11 mouse cellular contexts compared by ENCODE assay signal in the genomic region with DNA sequence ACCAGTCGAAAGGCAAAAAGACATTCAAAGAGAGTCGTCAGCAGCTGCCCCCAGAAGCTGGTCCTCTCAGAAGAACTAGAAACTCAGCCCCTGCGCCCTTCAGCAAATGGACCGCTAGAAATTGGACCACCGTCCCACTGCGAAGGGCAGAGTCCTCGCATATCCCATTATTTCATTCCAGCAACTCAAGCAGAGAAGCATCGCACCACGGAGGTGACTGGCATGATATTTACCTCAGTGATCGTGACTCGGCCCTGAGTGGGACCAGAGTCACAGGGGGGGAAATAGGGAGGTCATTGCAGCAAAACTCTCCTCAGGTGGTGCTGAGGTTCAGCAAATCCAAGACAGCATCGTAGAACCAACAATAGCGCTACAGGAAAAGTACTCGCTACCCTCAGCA.
"Had no signal": no experiment of that assay in that cellular context is flagged by ENCODE, and none has a peak within 500 bp of the region (broad histone marks: within the 10 kb centered on the region; RNA-seq: fewer than 3 reads in every experiment).

No protein-coding gene starts in this region.

- H3K4me3 ChIP-seq: liver, embryonic 13.5 days; liver, embryonic 15.5 days; lung, embryonic 15.5 days; megakaryocyte, embryonic 14.5 days; midbrain, embryonic 12.5 days; neural tube, embryonic 12.5 days had no signal

- H3K9me3 ChIP-seq: liver, embryonic 13.5 days; liver, embryonic 15.5 days; lung, embryonic 15.5 days; megakaryocyte, embryonic 14.5 days; midbrain, embryonic 12.5 days; neural tube, embryonic 12.5 days had no signal

- H3K27ac ChIP-seq: liver, embryonic 13.5 days; liver, embryonic 15.5 days; lung, embryonic 15.5 days; macrophage; midbrain, embryonic 12.5 days; neural tube, embryonic 12.5 days had no signal

- H3K27me3 ChIP-seq: liver, embryonic 13.5 days; liver, embryonic 15.5 days; lung, embryonic 15.5 days; midbrain, embryonic 12.5 days; neural tube, embryonic 12.5 days had no signal

- ATAC-seq: liver, postnatal 0 days; lung, postnatal 0 days had no signal

- H3K4me2 ChIP-seq: liver, embryonic 13.5 days; liver, embryonic 15.5 days; lung, embryonic 15.5 days; midbrain, embryonic 12.5 days; neural tube, embryonic 12.5 days had no signal

- H3K9ac ChIP-seq: liver, embryonic 13.5 days; liver, embryonic 15.5 days; liver, postnatal 0 days; lung, embryonic 15.5 days; midbrain, embryonic 12.5 days; neural tube, embryonic 12.5 days had no signal

- H3K4me1 ChIP-seq: liver, embryonic 13.5 days; liver, embryonic 15.5 days; lung, embryonic 15.5 days; midbrain, embryonic 12.5 days; neural tube, embryonic 12.5 days had no signal

- DNase-seq: lung, adult 2 months; thymus, adult 18-20 months had no signal

- H3K36me3 ChIP-seq: liver, embryonic 13.5 days; liver, embryonic 15.5 days; lung, embryonic 15.5 days; midbrain, embryonic 12.5 days; neural tube, embryonic 12.5 days had no signal
